Mouse (Mus musculus) heart, embryonic 10.5 days (tissue): ENCODE measurements around the gene Frs2. TPM values are rescaled to one million over a fixed set of nuclear protein-coding genes. Genes with fewer than 3 reads are reported as not detected.
A peak's percentile ranks its signal among the peaks of the same experiment; 100 is the strongest.

Source experiments
- DNase-seq: peaks from one replicate; pipeline ENCODE4 v3.0.0-alpha.2; 2017; ENCODE audit warnings: low spot score
- H3K27ac ChIP-seq: fragments of 300-500 bp; sonication (generic); 2 replicates; pipeline ENCODE4 v1.5.1; 2016; ENCODE audit warnings: mild to moderate bottlenecking
- H3K27me3 ChIP-seq: fragments of 300-500 bp; sonication (generic); 2 replicates; pipeline ENCODE4 v1.6.1; 2016; ENCODE audit warnings: mild to moderate bottlenecking; ENCODE audit not compliant: poor library complexity, insufficient read depth, severe bottlenecking
- H3K36me3 ChIP-seq: fragments of 300-500 bp; sonication (generic); 2 replicates; pipeline ENCODE4 v1.6.1; 2016; ENCODE audit warnings: mild to moderate bottlenecking, moderate library complexity
- H3K4me1 ChIP-seq: fragments of 300-500 bp; sonication (generic); 2 replicates; pipeline ENCODE4 v1.6.1; 2016; ENCODE audit warnings: mild to moderate bottlenecking
- H3K4me3 ChIP-seq: fragments of 300-500 bp; sonication (generic); 2 replicates; pipeline ENCODE4 v1.5.1; 2016; ENCODE audit warnings: mild to moderate bottlenecking, moderate library complexity
- H3K9me3 ChIP-seq: fragments of 300-500 bp; sonication (generic); 2 replicates; pipeline ENCODE4 v1.6.1; 2016; ENCODE audit warnings: mild to moderate bottlenecking, moderate library complexity
- WGBS: fragments of 180-500 bp; shearing (Covaris S2); methylation state at CpG from one replicate; pipeline ENCODE4 v1.1.7; 2016; 5-methylcytosine and 5-hydroxymethylcytosine counted together
- polyA plus RNA-seq: library from polyadenylated mRNA; unstranded; fragments of >200 nt; fragmentation: Nextera tagmentation; extraction: Ambion mirVana; gene quantifications from 2 replicates; pipeline ENCODE4 v1.2.1, GENCODE M21; 2016

Gene Frs2
- polyA plus RNA-seq, 1 experiment from 2014 or later, result 20.0 TPM

DNA sequence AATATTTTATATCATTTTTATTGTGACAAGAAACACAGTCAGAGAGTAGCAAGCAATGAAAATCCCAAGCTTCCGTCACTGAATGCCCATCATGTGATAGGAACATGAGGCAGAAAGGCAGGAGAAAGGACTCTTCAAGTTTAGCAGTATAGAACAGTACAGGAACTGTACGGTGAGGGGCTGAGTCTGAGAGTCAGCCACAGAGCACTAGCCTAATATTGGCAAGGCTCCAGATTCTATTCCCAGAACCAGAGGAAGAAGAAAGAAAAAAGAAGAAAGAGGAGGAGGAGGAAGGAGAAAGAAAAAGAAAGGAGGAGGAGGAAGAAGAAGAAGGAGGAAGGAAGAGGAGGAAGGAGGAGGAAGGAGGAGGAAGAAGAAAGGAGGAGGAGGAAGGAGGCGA is 32.7 kb downstream of the Frs2 start:
- no peaks in the 10 kb centered on the region for H3K27me3 ChIP-seq
- H3K27ac ChIP-seq, result peak overlapping the region; percentile 54
- peaks cover 62% of the 10 kb centered on the region for H3K4me1 ChIP-seq
- DNase-seq, result no peak
- WGBS, result 55% methylated on average over 3 of the region's 3 CpGs
- no peaks in the 10 kb centered on the region for H3K9me3 ChIP-seq
- H3K36me3 ChIP-seq, result peaks cover 2% of the 10 kb centered on the region; the same call in 1 of the 2 replicates
- no peak overlapping the region for H3K4me3 ChIP-seq

GRCm38 (mm10) chr10:117112545-117112944 is 35.8 kb downstream of the Frs2 start:
- WGBS, result 35% methylated on average over 2 of the region's 2 CpGs
- Histone ChIP-seq H3K9me3 (no peaks in the 10 kb centered on the region), H3K27ac (peak overlapping the region; percentile 57; the same call in 1 of the 2 replicates)

GRCm38 (mm10) chr10:117111455-117111854 is 36.9 kb downstream of the Frs2 start:
- H3K27me3 ChIP-seq, result no peaks in the 10 kb centered on the region
- H3K4me1 ChIP-seq, result peaks cover 45% of the 10 kb centered on the region
- 56% methylated on average over 7 of the region's 7 CpGs for whole genome bisulfite sequencing
- DNase-seq, result peak; percentile 83
- H3K36me3 ChIP-seq, result no peaks in the 10 kb centered on the region
- H3K4me3 ChIP-seq, result no peak overlapping the region
- H3K9me3 ChIP-seq, result no peaks in the 10 kb centered on the region
- peak overlapping the region; percentile 64 for H3K27ac ChIP-seq

More at GRCm38 (mm10) chr10:117112545-117112944, 35.8 kb downstream of the Frs2 start:
- Histone ChIP-seq H3K36me3 (peaks cover under 1% of the 10 kb centered on the region; the same call in 1 of the 2 replicates), H3K4me1 (peaks cover 39% of the 10 kb centered on the region), H3K27me3 (no peaks in the 10 kb centered on the region), H3K4me3 (0 out of 2 replicates have a peak overlapping the region, but pooled peaks have one; percentile 5)
- peak; percentile 83 for DNase-seq

DNA sequence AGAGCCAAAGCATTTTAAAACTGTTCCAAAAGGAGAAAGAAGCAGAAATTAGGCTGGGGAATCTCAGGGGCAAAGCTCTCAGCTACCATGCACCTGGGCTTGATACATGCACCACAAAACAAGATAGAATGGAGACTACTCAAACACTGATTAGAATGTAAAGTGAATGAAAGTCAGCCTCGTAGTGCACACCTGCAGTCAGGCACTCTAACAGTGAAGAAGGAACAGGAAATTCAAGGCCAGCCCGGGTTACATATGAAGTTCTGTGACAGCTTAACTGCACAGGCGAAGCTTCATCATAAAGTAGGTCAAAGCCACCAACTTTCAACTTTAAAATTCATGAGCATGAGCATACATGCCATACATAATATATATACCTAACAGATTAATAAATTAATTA is 38.1 kb downstream of the Frs2 start:
- no peak for DNase-seq
- no peak overlapping the region for H3K27ac ChIP-seq

GRCm38 (mm10) chr10:117106686-117107085 is 41.6 kb downstream of the Frs2 start:
- no peaks in the 10 kb centered on the region for H3K36me3 ChIP-seq
- H3K4me1 ChIP-seq, result peaks cover 53% of the 10 kb centered on the region
- 11% methylated on average over 3 of the region's 3 CpGs for WGBS
- H3K9me3 ChIP-seq, result no peaks in the 10 kb centered on the region
- H3K27ac ChIP-seq, result peak overlapping the region; percentile 57
- no peaks in the 10 kb centered on the region for H3K27me3 ChIP-seq
- no peak for DNase-seq
- H3K4me3 ChIP-seq, result no peak overlapping the region

More for the DNA sequence above, 38.1 kb downstream of the Frs2 start:
- Histone ChIP-seq H3K9me3 (no peaks in the 10 kb centered on the region), H3K4me1 (peaks cover 46% of the 10 kb centered on the region), H3K27me3 (no peaks in the 10 kb centered on the region), H3K36me3 (no peaks in the 10 kb centered on the region), H3K4me3 (no peak overlapping the region)
- 74% methylated on average over 3 of the region's 3 CpGs for WGBS

- no peak overlapping the region for H3K4me3 ChIP-seq
- H3K9me3 ChIP-seq, result no peaks in the 10 kb centered on the region
- H3K36me3 ChIP-seq, result no peaks in the 10 kb centered on the region
- peak overlapping the region; percentile 77 for H3K27ac ChIP-seq
- DNase-seq, result peak; percentile 92
- H3K4me1 ChIP-seq, result peaks cover 48% of the 10 kb centered on the region
- no peaks in the 10 kb centered on the region for H3K27me3 ChIP-seq
- 2% methylated on average over 4 of the region's 4 CpGs for WGBS
These were observed 42.1 kb downstream of the Frs2 start for GRCm38 (mm10) chr10:117106244-117106643.

- DNase-seq, result no peak
- H3K4me3 ChIP-seq, result no peak overlapping the region
- peak overlapping the region; percentile 77 for H3K27ac ChIP-seq
- no peaks in the 10 kb centered on the region for H3K9me3 ChIP-seq
- H3K27me3 ChIP-seq, result no peaks in the 10 kb centered on the region
- H3K4me1 ChIP-seq, result peaks cover 43% of the 10 kb centered on the region
- 52% methylated on average over 4 of the region's 4 CpGs for WGBS
- no peaks in the 10 kb centered on the region for H3K36me3 ChIP-seq
These were observed 43.3 kb downstream of the Frs2 start for GRCm38 (mm10) chr10:117105015-117105414.

GRCm38 (mm10) chr10:117103854-117104598 is 44.3 kb downstream of the Frs2 start:
- Histone ChIP-seq H3K27ac (peak overlapping the region; percentile 77; the same call in 1 of the 2 replicates), H3K36me3 (no peaks in the 10 kb centered on the region), H3K9me3 (no peaks in the 10 kb centered on the region), H3K4me3 (no peak overlapping the region), H3K27me3 (no peaks in the 10 kb centered on the region), H3K4me1 (peaks cover 50% of the 10 kb centered on the region)
- DNase-seq, result no peak

DNA sequence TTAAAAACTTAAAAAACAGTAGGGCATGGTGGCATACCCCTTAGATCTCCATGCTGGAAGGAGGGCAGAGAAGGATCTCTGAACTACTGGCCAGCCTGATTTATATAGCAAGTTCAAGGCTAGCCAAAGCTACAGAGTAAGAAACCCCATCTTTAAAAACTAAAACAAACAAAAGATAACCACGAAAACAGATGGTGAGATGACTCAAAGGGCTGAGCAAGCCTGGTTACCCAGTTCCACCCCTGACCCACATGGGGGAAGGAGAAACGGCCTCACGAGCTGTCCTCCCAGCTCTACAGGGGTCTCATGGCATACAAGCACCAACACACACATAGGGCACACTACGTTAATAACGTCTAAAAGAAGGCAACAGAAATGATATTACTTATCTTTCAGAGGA is 48.2 kb downstream of the Frs2 start:
- WGBS, result 62% methylated on average over 5 of the region's 5 CpGs
- no peak overlapping the region for H3K27ac ChIP-seq

GRCm38 (mm10) chr10:117097116-117097698 is 51.1 kb downstream of the Frs2 start:
- Histone ChIP-seq H3K9me3 (no peaks in the 10 kb centered on the region), H3K4me3 (no peak overlapping the region), H3K36me3 (peaks cover 12% of the 10 kb centered on the region; the same call in 1 of the 2 replicates), H3K27ac (peak overlapping the region; percentile 29; the same call in 1 of the 2 replicates), H3K4me1 (peaks cover 34% of the 10 kb centered on the region), H3K27me3 (no peaks in the 10 kb centered on the region)
- 71% methylated on average over 2 of the region's 2 CpGs for WGBS
- DNase-seq, result peak; percentile 82

More for the DNA sequence above, 48.2 kb downstream of the Frs2 start:
- Histone ChIP-seq H3K4me3 (no peak overlapping the region), H3K9me3 (no peaks in the 10 kb centered on the region), H3K36me3 (no peaks in the 10 kb centered on the region), H3K27me3 (no peaks in the 10 kb centered on the region), H3K4me1 (peaks cover 42% of the 10 kb centered on the region)
- no peak for DNase-seq

GRCm38 (mm10) chr10:117096096-117096495 is 52.2 kb downstream of the Frs2 start:
- 91% methylated on average over 6 of the region's 6 CpGs for WGBS
- no peak overlapping the region for H3K4me3 ChIP-seq

GRCm38 (mm10) chr10:117094504-117095329 is 53.6 kb downstream of the Frs2 start:
- Histone ChIP-seq H3K9me3 (no peaks in the 10 kb centered on the region), H3K36me3 (peaks cover 20% of the 10 kb centered on the region; the same call in 1 of the 2 replicates), H3K4me3 (peak overlapping the region; percentile 22; the same call in 1 of the 2 replicates), H3K27me3 (no peaks in the 10 kb centered on the region), H3K4me1 (peaks cover 37% of the 10 kb centered on the region), H3K27ac (peak overlapping the region; percentile 79)
- DNase-seq, result peak; percentile 88
- 34% methylated on average over 15 of the region's 15 CpGs for WGBS

More at GRCm38 (mm10) chr10:117096096-117096495, 52.2 kb downstream of the Frs2 start:
- peaks cover 19% of the 10 kb centered on the region; the same call in 1 of the 2 replicates for H3K36me3 ChIP-seq
- DNase-seq, result no peak
- H3K9me3 ChIP-seq, result no peaks in the 10 kb centered on the region
- H3K27ac ChIP-seq, result no peak overlapping the region
- no peaks in the 10 kb centered on the region for H3K27me3 ChIP-seq
- peaks cover 37% of the 10 kb centered on the region for H3K4me1 ChIP-seq
